ENCODE assay signal across 8 mouse cellular contexts in genomic region chr17:26089905-26090632, GRCm38 (mm10). TPM values are rescaled to one million over a fixed set of nuclear protein-coding genes. Genes with fewer than 3 reads are reported as not detected.
DNase-seq lines count a peak whose midpoint lies in the region; ATAC-seq and TF ChIP-seq lines count a peak whose summit lies in the region.

Gene Decr2, minus strand, starts transcription at chr17:26090337.

- intact Hi-C loops in heart, postnatal 10 days (cut with DNase I) = loop anchor here (1.0 to 5.0 kb wide), 3 partner anchors 49 to 198 kb away; no protein-coding TSS in a partner anchor

- DNase-seq in heart, postnatal 10 days = peak; percentile 91 to 93
- peak; percentile 88 for DNase-seq in large intestine, adult 2 months (ENCODE audit: low read depth, low spot score)
- DNase-seq in liver, postnatal 0 days = peak; percentile 87
- DNase-seq in testis, postnatal 10 days (ENCODE audit: low spot score) = peak; percentile 89

- peak; percentile 55 for TF ChIP-seq POLR2A in ES-Bruce4 (IDR thresholded peaks at IDR 0.05; ENCODE audit: insufficient read depth, low read length)

- H3K4me3 ChIP-seq in ES-Bruce4 (ENCODE audit: low read depth, low read length) = peak within 1 kb of the TSS; percentile 87
- peak within 1 kb of the TSS; percentile 55 for H3K4me3 ChIP-seq in forebrain, embryonic 13.5 days
- peak within 1 kb of the TSS; percentile 57 for H3K4me3 ChIP-seq in liver, postnatal 0 days (ENCODE audit: low read depth, low read length)
- H3K4me3 ChIP-seq in neural tube, embryonic 14.5 days (ENCODE audit: low read depth, low read length) = peak within 1 kb of the TSS; percentile 55

- no peaks in the 10 kb centered on the region for H3K9me3 ChIP-seq in ES-Bruce4 (replicated peaks; ENCODE audit: control insufficient read depth, insufficient read depth, low read length, poor library complexity, severe bottlenecking)
- H3K9me3 ChIP-seq in forebrain, embryonic 13.5 days (replicated peaks) = no peaks in the 10 kb centered on the region
- H3K9me3 ChIP-seq in liver, postnatal 0 days (ENCODE audit: low read length) = no peaks in the 10 kb centered on the region
- H3K9me3 ChIP-seq in neural tube, embryonic 14.5 days (ENCODE audit: control insufficient read depth, low read length) = no peaks in the 10 kb centered on the region

- peak within 1 kb of the TSS; percentile 52 for H3K27ac ChIP-seq in ES-Bruce4 (ENCODE audit: insufficient read depth, low read length)
- H3K27ac ChIP-seq in forebrain, embryonic 13.5 days = peak within 1 kb of the TSS; percentile 74
- peak within 1 kb of the TSS; percentile 76 for H3K27ac ChIP-seq in liver, postnatal 0 days (ENCODE audit: low read depth)
- peak within 1 kb of the TSS; percentile 60 for H3K27ac ChIP-seq in neural tube, embryonic 14.5 days (ENCODE audit: low read depth, low read length)

- H3K4me2 ChIP-seq in forebrain, embryonic 13.5 days = peak within 1 kb of the TSS; percentile 80
- peak within 1 kb of the TSS; percentile 85 for H3K4me2 ChIP-seq in liver, postnatal 0 days (ENCODE audit: low read depth, low read length)
- H3K4me2 ChIP-seq in neural tube, embryonic 14.5 days (ENCODE audit: low read depth, low read length) = peak within 1 kb of the TSS; percentile 62

- WGBS in forebrain, embryonic 13.5 days = 3% methylated on average over 32 of the region's 32 CpGs
- WGBS in large intestine, adult 2 months = 2% methylated on average over 32 of the region's 32 CpGs
- WGBS in liver, postnatal 0 days (ENCODE audit: insufficient replicate concordance) = 2% methylated on average over 32 of the region's 32 CpGs
- 4% methylated on average over 32 of the region's 32 CpGs for WGBS in neural tube, embryonic 14.5 days

- H3K27me3 ChIP-seq in ES-Bruce4 (ENCODE audit: control insufficient read depth, insufficient read depth, low read length, poor library complexity, severe bottlenecking) = no peaks in the 10 kb centered on the region
- H3K27me3 ChIP-seq in forebrain, embryonic 13.5 days = no peaks in the 10 kb centered on the region
- H3K27me3 ChIP-seq in liver, postnatal 0 days (ENCODE audit: insufficient read depth, low read length) = no peaks in the 10 kb centered on the region
- no peaks in the 10 kb centered on the region for H3K27me3 ChIP-seq in neural tube, embryonic 14.5 days (ENCODE audit: control insufficient read depth, insufficient read depth, low read length)

- TF ChIP-seq CTCF in ES-Bruce4 (IDR thresholded peaks at IDR 0.05; ENCODE audit: low read depth, low read length) = peak; percentile 81
- peak; percentile 89 for TF ChIP-seq CTCF in liver, postnatal 0 days (IDR thresholded peaks at IDR 0.05; ENCODE audit: low read depth)

- peaks cover 17% of the 10 kb centered on the region for H3K36me3 ChIP-seq in ES-Bruce4 (ENCODE audit: control insufficient read depth, insufficient read depth, low read length, poor library complexity, severe bottlenecking)
- peaks cover 19% of the 10 kb centered on the region; the same call in 1 of the 2 replicates for H3K36me3 ChIP-seq in forebrain, embryonic 13.5 days (ENCODE audit: poor library complexity, severe bottlenecking)
- peaks cover 5% of the 10 kb centered on the region; the same call in 1 of the 2 replicates for H3K36me3 ChIP-seq in liver, postnatal 0 days (replicated peaks; ENCODE audit: insufficient read depth, low read length)
- H3K36me3 ChIP-seq in neural tube, embryonic 14.5 days (ENCODE audit: control insufficient read depth, insufficient read depth, low read length) = no peaks in the 10 kb centered on the region

- TF ChIP-seq EP300 in ES-Bruce4 (IDR thresholded peaks at IDR 0.05; ENCODE audit: insufficient read depth, low read depth, low read length) = no peak
- no peak for TF ChIP-seq EP300 in liver, postnatal 0 days (IDR thresholded peaks at IDR 0.05; ENCODE audit: low read depth)

- peak within 1 kb of the TSS; percentile 45 for H3K9ac ChIP-seq in ES-Bruce4 (ENCODE audit: low read depth, poor library complexity, severe bottlenecking)
- H3K9ac ChIP-seq in forebrain, embryonic 13.5 days = peak within 1 kb of the TSS; percentile 72
- peak within 1 kb of the TSS; percentile 56 for H3K9ac ChIP-seq in liver, postnatal 0 days (replicated peaks)
- peak within 1 kb of the TSS; percentile 72 for H3K9ac ChIP-seq in neural tube, embryonic 14.5 days (replicated peaks; ENCODE audit: low read depth, low read length)

- ATAC-seq in cerebellum, adult (ENCODE audit: insufficient number of reproducible peaks, low FRiP score, low TSS enrichment) = peak; percentile 83; the same call in 1 of the 2 replicates
- ATAC-seq in forebrain, embryonic 13.5 days = peak; percentile 84
- ATAC-seq in liver, postnatal 0 days = peak; percentile 91
- ATAC-seq in neural tube, embryonic 14.5 days (ENCODE audit: low read depth) = peak; percentile 86

- no peaks in the 10 kb centered on the region for H3K4me1 ChIP-seq in ES-Bruce4 (ENCODE audit: control insufficient read depth, insufficient read depth, low read length)
- H3K4me1 ChIP-seq in forebrain, embryonic 13.5 days = peaks cover 10% of the 10 kb centered on the region
- peaks cover 8% of the 10 kb centered on the region for H3K4me1 ChIP-seq in liver, postnatal 0 days (ENCODE audit: insufficient read depth)
- H3K4me1 ChIP-seq in neural tube, embryonic 14.5 days (ENCODE audit: control insufficient read depth, insufficient read depth, low read length) = no peaks in the 10 kb centered on the region

RNA-seq across cellular contexts. Expression of gene Decr2, which starts in this region (rescaled TPM):
- polyA plus RNA-seq in ES-Bruce4 (2011; ENCODE audit: insufficient read depth, insufficient read length, low read depth, missing spikeins) = 24.3 and 26.4 TPM in 2 replicates
- 25.8 and 25.9 TPM in 2 replicates for polyA plus RNA-seq in forebrain, embryonic 13.5 days (2015; fragmentation: Nextera tagmentation; extraction: Ambion mirVana)
- 10 to 100 TPM; 14.4 to 16.7 TPM for total RNA-seq in heart, postnatal 10 days (2021)
- 25.1 and 39.0 TPM in 2 replicates for polyA plus RNA-seq in large intestine, adult 2 months (2012; rRNA removed)
- 142 and 151 TPM in 2 replicates for polyA plus RNA-seq in liver, postnatal 0 days (2015; fragmentation: Nextera tagmentation; extraction: Ambion mirVana)
- 28.4 and 33.4 TPM in 2 replicates for polyA plus RNA-seq in neural tube, embryonic 14.5 days (2014; fragmentation: Nextera tagmentation; extraction: Ambion mirVana)

Comparison
In these comparisons a context has a peak if more than half of its experiments do, and no peak if none do; other contexts are left out.
1. Peak in every context shown above with its lines: DNase-seq, ATAC-seq, H3K4me3 ChIP-seq and H3K27ac ChIP-seq.